Mouse (Mus musculus): Measurements from ENCODE around the gene Rnf25.

The Rnf25 gene

GRCm38 (mm10) chr1:74601267-74601962, at the start of gene Rnf25, which contains the start of gene Stk36:
Rnf25 (minus strand) TSS chr1:74601397.
Stk36 (plus strand) TSS chr1:74601445.
- DNase-seq = peak; percentile 79 to 80

GRCm38 (mm10) chr1:74643926-74644325, 42.7 kb upstream of the Rnf25 start:
- no peak for DNase-seq

- no peak for DNase-seq
These were observed 42.3 kb upstream of the Rnf25 start for GRCm38 (mm10) chr1:74643524-74643923.

GRCm38 (mm10) chr1:74632734-74633133, 31.5 kb upstream of the Rnf25 start:
- no peak for DNase-seq

GRCm38 (mm10) chr1:74628001-74628400, 26.8 kb upstream of the Rnf25 start:
- no peak for DNase-seq

GRCm38 (mm10) chr1:74626076-74626475, 24.9 kb upstream of the Rnf25 start:
- no peak for DNase-seq

GRCm38 (mm10) chr1:74624183-74624582, 23.0 kb upstream of the Rnf25 start:
- DNase-seq = no peak

- no peak for DNase-seq
These were observed 513 bp downstream of the Rnf25 start for GRCm38 (mm10) chr1:74600501-74601266.

GRCm38 (mm10) chr1:74594434-74594833, 6.8 kb downstream of the Rnf25 start:
- DNase-seq = no peak

- peak; percentile 98 for DNase-seq
These were observed 13.3 kb downstream of the Rnf25 start, which contains the start of the genes Zfp142 and Bcs1l for GRCm38 (mm10) chr1:74587773-74588445. Zfp142 (minus strand) TSS chr1:74588246. Bcs1l (plus strand) TSS chr1:74588289.

- no peak for DNase-seq
These were observed 13.9 kb downstream of the Rnf25 start for GRCm38 (mm10) chr1:74587233-74587772.

GRCm38 (mm10) chr1:74584616-74585398, 16.4 kb downstream of the Rnf25 start:
- no peak for DNase-seq

GRCm38 (mm10) chr1:74582621-74583020, 18.6 kb downstream of the Rnf25 start:
- DNase-seq = no peak

- no peak for DNase-seq
These were observed 31.2 kb downstream of the Rnf25 start for GRCm38 (mm10) chr1:74569739-74570719.

- DNase-seq = no peak
These were observed 35.4 kb downstream of the Rnf25 start for GRCm38 (mm10) chr1:74565834-74566233.

- DNase-seq = no peak
These were observed 42.1 kb downstream of the Rnf25 start for GRCm38 (mm10) chr1:74559061-74559460.

GRCm38 (mm10) chr1:74544184-74544583, 57.0 kb downstream of the Rnf25 start, which contains the start of gene Usp37:
Usp37 (minus strand) TSS chr1:74544284.
- DNase-seq = no peak
